Mouse (Mus musculus): Measurements from ENCODE around the gene Olfr435.
"Not testable (repeated sequence)": the region's sequence is repeated elsewhere in the genome, so short reads cannot be mapped to it uniquely, and the experiment has no call there.

The Olfr435 gene

GRCm38 (mm10) chr6:43196781-43197180 is at the start of gene Olfr435:
Olfr435 (plus strand) TSS chr6:43197146.
- in situ Hi-C loops (cut with MboI; ENCODE audit: unreplicated experiment in 2 of 2), result no loop called here

GRCm38 (mm10) chr6:43159502-43159901 is 37.4 kb upstream of the Olfr435 start:
- in situ Hi-C loops (cut with MboI; ENCODE audit: unreplicated experiment in 2 of 2), result no loop called here

GRCm38 (mm10) chr6:43162982-43163381 is 34.0 kb upstream of the Olfr435 start, which contains the start of gene Olfr437:
Olfr437 (plus strand) TSS chr6:43163282.
- in situ Hi-C loops (cut with MboI; ENCODE audit: unreplicated experiment in 2 of 2), result no loop called here

- in situ Hi-C loops (cut with MboI; ENCODE audit: unreplicated experiment in 2 of 2), result no loop called here
These were observed 29.7 kb upstream of the Olfr435 start for GRCm38 (mm10) chr6:43167246-43167645.

DNA sequence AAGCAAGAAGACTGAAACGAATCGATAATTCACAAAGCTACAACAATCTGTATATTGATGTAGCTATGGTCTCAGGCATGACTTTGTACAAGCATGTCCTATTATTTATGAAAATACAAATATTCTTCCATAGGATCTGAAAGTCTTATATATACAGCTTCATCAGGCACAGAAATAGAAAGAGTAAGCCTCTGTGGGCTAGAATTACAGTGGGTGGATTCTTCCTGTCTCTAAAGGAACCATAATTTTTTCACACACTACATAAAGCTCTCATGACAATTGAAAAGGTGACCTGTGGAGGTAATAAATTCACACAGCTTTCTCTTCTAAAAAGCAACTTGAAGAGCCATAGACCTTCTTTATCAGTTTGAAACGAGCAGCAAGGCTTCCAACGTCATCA is 25.1 kb upstream of the Olfr435 start, which contains the start of gene Olfr13:
Gene Olfr13 (plus strand): TSS at position 301 of the 400 bp plus-strand sequence.
- in situ Hi-C loops (cut with MboI; ENCODE audit: unreplicated experiment in 2 of 2), result no loop called here

GRCm38 (mm10) chr6:43178129-43178528 is 18.8 kb upstream of the Olfr435 start:
- in situ Hi-C loops (cut with MboI; ENCODE audit: unreplicated experiment in 2 of 2), result no loop called here

DNA sequence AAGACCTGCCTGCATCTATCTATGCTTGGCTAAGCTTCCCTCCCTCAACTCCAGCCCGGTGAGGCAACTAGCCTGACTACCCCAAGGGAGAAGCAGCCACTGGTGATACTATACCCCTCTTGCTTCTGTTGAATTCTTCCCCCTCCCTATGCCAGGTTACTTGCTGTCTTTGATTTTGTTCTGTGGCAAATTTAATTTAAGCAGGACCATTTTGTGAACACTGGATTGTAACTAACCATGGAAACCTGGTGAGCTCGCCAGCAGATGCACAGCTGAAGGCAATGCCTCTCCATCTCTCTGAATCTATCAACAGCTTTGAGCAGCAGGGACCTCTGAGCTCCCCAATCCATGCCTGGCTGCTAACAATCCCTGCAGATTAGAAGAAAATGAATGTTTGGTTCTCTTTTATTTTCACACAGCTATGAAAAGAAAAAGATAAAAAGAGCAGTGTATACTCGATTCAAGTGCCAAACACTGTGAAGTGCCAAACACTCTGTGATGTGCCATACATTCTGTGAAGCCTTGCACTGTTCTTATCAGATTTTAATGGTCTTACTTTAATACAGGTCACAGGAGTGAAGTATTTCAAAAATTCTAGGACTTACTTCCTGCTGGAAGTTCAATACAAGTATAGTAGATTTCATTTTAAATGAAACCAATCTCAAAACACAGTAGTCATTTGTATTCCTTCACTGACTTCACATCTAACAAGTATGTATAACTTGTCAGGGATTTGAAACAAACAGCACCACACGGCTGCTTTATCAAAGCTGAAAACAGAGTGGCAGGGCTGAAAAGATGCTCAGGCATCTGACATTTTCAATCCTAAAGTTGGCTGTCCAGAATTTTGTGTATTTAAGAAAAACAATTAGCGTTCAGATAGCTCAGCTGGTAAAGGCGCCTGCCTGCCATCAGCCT is 18.1 kb upstream of the Olfr435 start:
- in situ Hi-C loops (cut with MboI; ENCODE audit: unreplicated experiment in 2 of 2), result no loop called here

GRCm38 (mm10) chr6:43190986-43191385 is 6.0 kb upstream of the Olfr435 start:
- in situ Hi-C loops (cut with MboI; ENCODE audit: unreplicated experiment in 2 of 2), result no loop called here

- in situ Hi-C loops (cut with MboI; ENCODE audit: unreplicated experiment in 2 of 2), result no loop called here
These were observed 1.1 kb downstream of the Olfr435 start for GRCm38 (mm10) chr6:43198094-43198493.

DNA sequence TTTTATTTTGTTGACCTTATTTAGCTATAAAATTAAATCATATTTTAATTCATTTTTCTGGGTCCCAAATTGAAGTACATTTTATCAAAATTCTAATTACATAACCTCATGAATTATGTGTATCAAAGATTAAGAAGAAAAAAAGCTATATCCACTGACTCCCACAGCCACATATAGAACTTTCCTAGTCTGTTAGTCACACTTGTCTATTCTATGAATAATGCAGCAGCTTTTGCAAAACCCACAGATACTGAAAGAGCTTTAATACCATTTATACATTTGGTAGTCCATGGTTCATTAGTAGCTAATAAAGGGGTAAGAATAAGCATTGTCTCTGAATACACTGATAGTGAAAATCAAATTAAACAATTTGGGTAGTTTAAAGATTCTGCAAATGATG is 5.8 kb downstream of the Olfr435 start:
- in situ Hi-C loops (cut with MboI; ENCODE audit: unreplicated experiment in 2 of 2), result no loop called here

DNA sequence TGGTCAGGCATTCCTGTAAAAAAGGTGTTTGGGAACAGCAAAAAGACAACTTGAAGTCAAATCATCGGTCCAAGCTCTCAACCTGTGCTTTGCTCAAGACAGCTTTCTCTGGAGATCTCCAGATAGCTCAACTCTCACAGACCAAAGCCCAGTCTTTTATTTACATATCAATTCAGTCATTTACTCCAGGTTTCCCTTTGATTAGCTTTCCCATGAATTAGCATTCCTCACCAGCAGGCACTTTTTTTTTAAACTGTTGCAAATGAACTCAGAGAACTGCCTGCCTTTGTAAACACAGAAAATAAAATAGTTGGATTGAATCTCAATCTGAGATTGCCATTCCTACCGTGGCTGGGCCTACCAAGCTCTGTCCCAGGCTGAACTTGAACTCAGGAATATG is 8.4 kb downstream of the Olfr435 start:
- in situ Hi-C loops (cut with MboI; ENCODE audit: unreplicated experiment in 2 of 2), result no loop called here

DNA sequence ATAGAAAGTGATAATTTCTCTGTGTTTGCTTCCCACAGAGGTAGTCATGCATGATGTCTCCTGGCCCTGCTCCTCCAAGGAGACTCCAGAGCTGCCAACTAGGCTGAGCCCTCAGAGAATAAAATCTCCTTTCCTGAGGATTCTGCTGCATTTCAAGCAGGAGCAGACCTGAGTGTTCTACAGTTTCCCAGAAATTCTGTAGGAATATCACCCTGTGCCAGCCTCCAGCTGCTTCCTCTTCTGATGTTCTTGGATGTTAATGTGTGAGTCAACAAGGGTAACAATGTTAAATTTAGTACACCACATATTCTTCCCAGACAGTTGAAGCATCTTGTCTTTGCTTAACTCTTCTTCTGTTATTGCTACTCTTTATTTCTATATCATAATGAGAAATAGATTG is 15.9 kb downstream of the Olfr435 start, which contains the start of gene Olfr434:
Gene Olfr434 (plus strand): TSS at position 149 of the 400 bp plus-strand sequence.
- in situ Hi-C loops (cut with MboI; ENCODE audit: unreplicated experiment in 2 of 2), result not testable (repeated sequence)

DNA sequence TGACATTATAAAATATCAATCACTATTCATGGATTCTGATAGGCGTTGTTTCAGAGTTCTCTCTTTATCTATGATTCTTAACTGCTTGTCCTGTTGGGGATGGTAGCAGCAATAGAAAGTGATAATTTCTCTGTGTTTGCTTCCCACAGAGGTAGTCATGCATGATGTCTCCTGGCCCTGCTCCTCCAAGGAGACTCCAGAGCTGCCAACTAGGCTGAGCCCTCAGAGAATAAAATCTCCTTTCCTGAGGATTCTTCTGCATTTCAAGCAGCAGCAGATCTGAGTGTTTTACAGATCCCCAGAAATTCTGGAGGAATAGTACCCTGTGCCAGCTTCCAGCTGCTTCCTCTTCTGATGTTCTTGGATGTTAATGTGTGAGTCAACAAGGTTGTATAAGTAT is 34.3 kb downstream of the Olfr435 start, which contains the start of gene Olfr47:
Gene Olfr47 (plus strand): TSS at position 275 of the 400 bp plus-strand sequence.
- in situ Hi-C loops (cut with MboI; ENCODE audit: unreplicated experiment in 2 of 2), result not testable (repeated sequence)

DNA sequence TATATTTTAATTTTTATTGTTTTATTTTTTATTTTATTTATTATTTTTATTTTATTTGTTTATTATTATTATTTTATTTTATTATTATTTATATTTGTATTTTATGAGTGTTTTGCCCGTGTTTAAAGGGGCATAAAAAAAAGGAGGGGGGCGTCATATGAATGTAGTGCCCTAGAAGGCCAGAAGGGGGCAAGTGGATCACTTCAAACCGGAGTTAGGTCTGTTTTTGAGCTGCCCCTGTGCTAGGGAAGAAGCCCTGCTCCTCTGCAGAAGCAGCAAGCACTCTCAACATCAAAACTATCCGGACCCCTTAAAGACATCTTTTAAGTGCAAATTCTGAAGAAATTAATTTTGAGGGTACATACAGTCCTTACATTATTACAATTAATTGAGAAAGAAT is 45.1 kb downstream of the Olfr435 start:
- in situ Hi-C loops (cut with MboI; ENCODE audit: unreplicated experiment in 2 of 2), result no loop called here

GRCm38 (mm10) chr6:43247396-43247795 is 50.5 kb downstream of the Olfr435 start:
- in situ Hi-C loops (cut with MboI; ENCODE audit: unreplicated experiment in 2 of 2), result no loop called here

- in situ Hi-C loops (cut with MboI; ENCODE audit: unreplicated experiment in 2 of 2), result no loop called here
These were observed 56.0 kb downstream of the Olfr435 start for GRCm38 (mm10) chr6:43252994-43253393.

All from v-Abl transformed pro-B cells (cell line).